Mouse (Mus musculus) frontal cortex, adult (tissue): ENCODE results near the gene Rtn3.
A peak's percentile ranks its signal among the peaks of the same experiment; 100 is the strongest.

ENCODE experiments used
- ATAC-seq: cut with Nextera tagmentation; 2 replicates; pipeline ENCODE4 v1.9.2; 2017; ENCODE audit warnings: mild to moderate bottlenecking, moderate library complexity, mixed read lengths; ENCODE audit not compliant: low TSS enrichment

The Rtn3 gene

DNA sequence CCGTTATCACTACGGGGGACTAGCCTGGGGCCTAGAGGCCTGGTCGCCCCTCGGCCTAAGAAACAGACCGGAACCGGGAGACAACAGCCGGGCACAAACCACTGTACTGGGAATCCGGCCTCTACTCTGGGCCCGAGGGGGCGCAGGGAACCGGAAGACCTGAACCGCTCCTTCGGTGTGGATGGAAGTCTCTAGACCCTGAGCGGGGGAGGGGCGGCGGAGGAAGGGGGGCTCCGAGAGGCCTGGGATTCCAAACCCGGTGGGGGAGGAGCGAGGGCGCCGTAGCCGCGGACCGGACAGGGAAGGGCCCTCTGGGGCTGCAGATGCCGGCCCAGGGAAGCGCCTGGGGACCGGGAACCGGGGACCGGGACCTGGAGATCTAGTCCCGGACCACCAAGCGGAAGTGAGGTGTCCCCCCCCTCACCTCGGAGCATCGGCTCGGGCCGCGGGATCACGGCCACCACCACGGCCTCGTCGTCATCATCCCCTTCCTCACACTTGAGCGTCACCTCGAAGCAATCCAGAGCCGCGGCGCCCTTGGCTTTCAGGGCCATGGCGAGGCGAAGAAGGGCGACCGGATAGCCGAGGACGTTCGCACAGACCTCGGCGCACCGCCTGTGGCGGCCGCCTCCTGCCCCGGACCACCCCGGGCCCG lies 100.7 kb downstream of the Rtn3 start:
- peak; percentile 33; the same call in 1 of the 2 replicates for ATAC-seq

DNA sequence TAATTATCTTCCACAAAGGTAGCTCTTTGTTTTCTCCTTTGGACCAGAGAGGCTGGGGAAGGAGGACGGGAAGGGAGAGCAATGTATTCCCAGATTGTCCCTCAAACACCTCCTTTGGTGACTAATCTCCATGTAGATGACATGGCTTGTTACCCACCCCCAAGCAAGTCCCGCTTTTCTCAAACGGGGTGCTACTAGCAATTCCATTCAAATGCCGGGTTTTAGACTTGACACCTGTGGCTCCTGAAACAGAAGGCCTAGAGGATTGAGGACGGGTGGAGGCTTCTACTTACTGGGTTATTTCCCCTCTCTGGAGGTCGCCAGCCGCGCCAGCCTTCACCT lies 101.2 kb downstream of the Rtn3 start:
- 0 out of 2 replicates have a peak, but pooled peaks have one; percentile 2 for ATAC-seq

- no peak for ATAC-seq
Observed at GRCm38 (mm10) chr19:7377639-7378038, 105.4 kb downstream of the Rtn3 start.
